Mouse (Mus musculus): ENCODE measurements around the gene Sez6l2.
A peak's percentile ranks its signal among the peaks of the same experiment; 100 is the strongest.

Sez6l2 gene

GRCm38 (mm10) chr7:126959780-126960179 is 9.4 kb downstream of the Sez6l2 start:
- DNase-seq (ENCODE audit: inconsistent age in 2 of 2, low spot score in 1 of 2), result peak in 1 of 2 experiments; percentile 4

- DNase-seq (ENCODE audit: inconsistent age in 2 of 2, low spot score in 1 of 2), result no peak
These were observed 10.7 kb downstream of the Sez6l2 start for GRCm38 (mm10) chr7:126961095-126961494.

GRCm38 (mm10) chr7:126961965-126962364 is 11.6 kb downstream of the Sez6l2 start:
- DNase-seq (ENCODE audit: inconsistent age in 2 of 2, low spot score in 1 of 2), result no peak

- DNase-seq (ENCODE audit: inconsistent age in 2 of 2, low spot score in 1 of 2), result peak; percentile 53 to 81
These were observed 13.4 kb downstream of the Sez6l2 start for GRCm38 (mm10) chr7:126963548-126964286.

GRCm38 (mm10) chr7:126965568-126965967 is 15.2 kb downstream of the Sez6l2 start:
- peak in 1 of 2 experiments; percentile 55 for DNase-seq (ENCODE audit: inconsistent age in 2 of 2, low spot score in 1 of 2)

- DNase-seq (ENCODE audit: inconsistent age in 2 of 2, low spot score in 1 of 2), result peak; percentile 73 to 86
These were observed 17.0 kb downstream of the Sez6l2 start for GRCm38 (mm10) chr7:126967361-126967760.

- no peak for DNase-seq (ENCODE audit: inconsistent age in 2 of 2, low spot score in 1 of 2)
These were observed 25.1 kb downstream of the Sez6l2 start for GRCm38 (mm10) chr7:126975493-126975892.

GRCm38 (mm10) chr7:126975893-126975949 is 25.4 kb downstream of the Sez6l2 start, which contains the start of gene Cdipt:
Gene Cdipt, plus strand, starts transcription at chr7:126975914.
- DNase-seq (ENCODE audit: inconsistent age in 2 of 2, low spot score in 1 of 2), result no peak

GRCm38 (mm10) chr7:126975950-126976866 is 25.8 kb downstream of the Sez6l2 start, which contains the start of gene Cdiptos:
Gene Cdiptos, minus strand, starts transcription at chr7:126976098.
- peak; percentile 96 to 99 for DNase-seq (ENCODE audit: inconsistent age in 2 of 2, low spot score in 1 of 2)

GRCm38 (mm10) chr7:126976878-126977459 is 26.6 kb downstream of the Sez6l2 start:
- DNase-seq (ENCODE audit: inconsistent age in 2 of 2, low spot score in 1 of 2), result peak; percentile 27 to 73

- DNase-seq (ENCODE audit: inconsistent age in 2 of 2, low spot score in 1 of 2), result no peak
These were observed 28.5 kb downstream of the Sez6l2 start for GRCm38 (mm10) chr7:126978841-126979240.

GRCm38 (mm10) chr7:126981601-126982000 is 31.2 kb downstream of the Sez6l2 start:
- no peak for DNase-seq (ENCODE audit: inconsistent age in 2 of 2, low spot score in 1 of 2)

- no peak for DNase-seq (ENCODE audit: inconsistent age in 2 of 2, low spot score in 1 of 2)
These were observed 31.7 kb downstream of the Sez6l2 start for GRCm38 (mm10) chr7:126982054-126982453.

- no peak for DNase-seq (ENCODE audit: inconsistent age in 2 of 2, low spot score in 1 of 2)
These were observed 32.8 kb downstream of the Sez6l2 start for GRCm38 (mm10) chr7:126983113-126983512.

GRCm38 (mm10) chr7:126984667-126985444 is 34.5 kb downstream of the Sez6l2 start:
- no peak for DNase-seq (ENCODE audit: inconsistent age in 2 of 2, low spot score in 1 of 2)

GRCm38 (mm10) chr7:126986319-126986718 is 36.0 kb downstream of the Sez6l2 start:
- DNase-seq (ENCODE audit: inconsistent age in 2 of 2, low spot score in 1 of 2), result peak; percentile 31 to 63

GRCm38 (mm10) chr7:126988816-126989215 is 38.5 kb downstream of the Sez6l2 start:
- DNase-seq (ENCODE audit: inconsistent age in 2 of 2, low spot score in 1 of 2), result no peak

- no peak for DNase-seq (ENCODE audit: inconsistent age in 2 of 2, low spot score in 1 of 2)
These were observed 46.1 kb downstream of the Sez6l2 start for GRCm38 (mm10) chr7:126996449-126996848.

- no peak for DNase-seq (ENCODE audit: inconsistent age in 2 of 2, low spot score in 1 of 2)
These were observed 49.2 kb downstream of the Sez6l2 start for GRCm38 (mm10) chr7:126999568-126999967.

GRCm38 (mm10) chr7:127003620-127004019 is 53.3 kb downstream of the Sez6l2 start:
- no peak for DNase-seq (ENCODE audit: inconsistent age in 2 of 2, low spot score in 1 of 2)

Data from adrenal gland, adult (tissue).